Mouse (Mus musculus) neural tube, embryonic 14.5 days (tissue): ENCODE data around the gene Cutal. TPM values are rescaled to one million over a fixed set of nuclear protein-coding genes. Genes with fewer than 3 reads are reported as not detected.
"Not testable (repeated sequence)": the region's sequence is repeated elsewhere in the genome, so short reads cannot be mapped to it uniquely, and the experiment has no call there.

Experiments
- ATAC-seq: fragments of 200-750 bp; cut with Nextera tagmentation; 2 replicates; pipeline ENCODE4 v1.8.0; 2017; ENCODE audit warnings: low read depth, mild to moderate bottlenecking, moderate TSS enrichment, moderate library complexity
- H3K27ac ChIP-seq: fragments of 300-500 bp; sonication (generic); 2 replicates; pipeline ENCODE4 v1.5.1; 2014; ENCODE audit warnings: low read depth, mild to moderate bottlenecking, control low read depth, low read length, moderate library complexity, mixed read lengths
- H3K27me3 ChIP-seq: fragments of 300-500 bp; sonication (generic); 2 replicates; pipeline ENCODE4 v1.6.1; 2014; ENCODE audit warnings: low read length; ENCODE audit not compliant: control insufficient read depth, insufficient read depth
- H3K36me3 ChIP-seq: fragments of 300-500 bp; sonication (generic); 2 replicates; pipeline ENCODE4 v1.6.1; 2014; ENCODE audit warnings: low read length, mixed read lengths; ENCODE audit not compliant: control insufficient read depth, insufficient read depth
- H3K4me1 ChIP-seq: fragments of 300-500 bp; sonication (generic); 2 replicates; pipeline ENCODE4 v1.6.1; 2014; ENCODE audit warnings: low read length; ENCODE audit not compliant: control insufficient read depth, insufficient read depth
- H3K4me2 ChIP-seq: fragments of 300-500 bp; sonication (generic); 2 replicates; pipeline ENCODE4 v1.6.1; 2014; ENCODE audit warnings: mild to moderate bottlenecking, low read depth, low read length, control low read depth
- H3K4me3 ChIP-seq: fragments of 300-500 bp; sonication (generic); 2 replicates; pipeline ENCODE4 v1.5.1; 2014; ENCODE audit warnings: low read depth, low read length, control low read depth, mixed read lengths
- H3K9ac ChIP-seq: fragments of 300-500 bp; sonication (generic); replicated peaks from 2 replicates; pipeline ENCODE4 v1.6.1; 2014; ENCODE audit warnings: low read depth, mild to moderate bottlenecking, control low read depth, low read length, mixed read lengths
- H3K9me3 ChIP-seq: fragments of 300-500 bp; sonication (generic); 2 replicates; pipeline ENCODE4 v1.6.1; 2016; ENCODE audit warnings: low read length; ENCODE audit not compliant: control insufficient read depth
- WGBS: fragments of 180-500 bp; shearing (Covaris S2); extraction: QIAGEN DNeasy Blood & Tissue Kit; methylation state at CpG from one replicate; pipeline ENCODE4 v1.1.7; 2014; 5-methylcytosine and 5-hydroxymethylcytosine counted together
- polyA plus RNA-seq: library from polyadenylated mRNA; unstranded; fragments of >200 nt; fragmentation: Nextera tagmentation; extraction: Ambion mirVana; gene quantifications from 2 replicates; pipeline ENCODE4 v1.2.1, GENCODE M21; 2014

Gene Cutal
- 0.36 TPM in 1 of 2 replicates, not detected in the other for polyA plus RNA-seq

DNA sequence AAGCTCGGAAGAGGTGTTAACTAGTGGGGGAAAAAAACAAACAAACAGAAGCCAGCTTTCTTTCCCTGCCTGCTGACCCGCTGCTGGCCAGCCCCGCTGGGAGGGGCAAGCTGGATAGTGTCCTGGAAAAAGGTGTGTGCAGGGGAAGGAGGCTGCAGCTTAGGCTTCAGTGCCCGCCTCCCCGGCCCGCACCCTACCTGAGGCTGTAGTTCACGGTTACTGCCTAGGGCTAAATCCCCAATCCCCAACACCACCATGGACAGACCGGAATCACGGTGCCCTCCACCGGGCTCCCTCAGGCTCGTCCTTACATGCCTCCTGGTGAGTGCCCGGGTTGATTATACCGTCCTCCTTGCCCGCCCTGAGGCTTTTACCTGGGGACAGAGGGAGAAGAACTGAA, at the start of gene Cutal:
TSS of gene Cutal (plus strand) at position 126 of the 400 bp plus-strand sequence.
- H3K9ac ChIP-seq: 0 out of 2 replicates have a peak within 1 kb of the TSS, but pooled peaks have one; percentile 12
- WGBS: 1% methylated on average over 14 of the region's 14 CpGs
- H3K4me3 ChIP-seq: no peak within 1 kb of the TSS

DNA sequence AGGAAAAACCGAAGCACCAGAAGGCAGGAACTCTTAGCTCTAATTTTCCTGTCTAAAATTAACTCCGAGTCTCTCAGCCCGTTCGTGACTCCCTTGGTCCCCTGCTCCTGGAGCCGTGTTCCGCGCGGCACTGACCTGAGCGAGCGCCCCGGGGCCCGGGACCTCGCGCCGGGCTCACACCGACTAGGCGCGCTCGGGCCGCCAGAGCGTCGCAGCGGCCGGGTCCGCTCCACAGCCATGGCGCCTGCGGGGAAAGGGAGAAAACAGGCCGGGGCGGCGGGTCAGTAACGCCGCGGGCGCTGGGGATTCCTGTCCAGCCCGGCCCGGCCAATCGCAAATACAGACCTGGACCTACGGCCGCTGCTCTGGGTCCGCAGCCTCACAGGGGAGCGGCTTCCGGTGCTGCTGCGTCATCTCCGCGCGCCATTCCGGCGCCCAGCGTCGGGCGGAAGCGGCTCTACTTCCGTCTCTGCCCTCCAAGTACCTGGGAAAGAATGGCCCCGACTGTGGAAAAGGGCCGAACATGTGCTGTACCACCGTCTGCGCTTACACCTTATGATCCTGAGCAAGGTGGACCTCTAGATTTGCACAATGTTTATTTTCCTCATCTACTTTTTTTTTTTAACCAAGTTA, 48.3 kb upstream of the Cutal start, which contains the start of gene Fbxw2:
TSS of gene Fbxw2 (minus strand) at position 485 of the 633 bp plus-strand sequence.
- H3K36me3 ChIP-seq: no peaks in the 10 kb centered on the region; the same call in 1 of the 2 replicates
- WGBS: under 1% methylated on average over 51 of the region's 57 CpGs
- peaks cover 9% of the 10 kb centered on the region for H3K4me1 ChIP-seq
- H3K4me2 ChIP-seq: peak within 1 kb of the TSS; percentile 86
- no peaks in the 10 kb centered on the region for H3K27me3 ChIP-seq
- 0 out of 2 replicates have a peak, but pooled peaks cover 2% of the 10 kb centered on the region for H3K9me3 ChIP-seq
- peak; percentile 98 for ATAC-seq
- peak within 1 kb of the TSS; percentile 76 for H3K27ac ChIP-seq
- peak within 1 kb of the TSS; percentile 100 for H3K4me3 ChIP-seq
- H3K9ac ChIP-seq: peak within 1 kb of the TSS; percentile 91

More for the DNA sequence above, at the start of gene Cutal:
- H3K36me3 ChIP-seq: no peaks in the 10 kb centered on the region
- peaks cover 9% of the 10 kb centered on the region for H3K27me3 ChIP-seq
- no peak within 1 kb of the TSS for H3K27ac ChIP-seq
- no peaks in the 10 kb centered on the region for H3K9me3 ChIP-seq
- H3K4me1 ChIP-seq: peaks cover 13% of the 10 kb centered on the region
- H3K4me2 ChIP-seq: no peak within 1 kb of the TSS; the same call in 1 of the 2 replicates
- ATAC-seq: no peak

DNA sequence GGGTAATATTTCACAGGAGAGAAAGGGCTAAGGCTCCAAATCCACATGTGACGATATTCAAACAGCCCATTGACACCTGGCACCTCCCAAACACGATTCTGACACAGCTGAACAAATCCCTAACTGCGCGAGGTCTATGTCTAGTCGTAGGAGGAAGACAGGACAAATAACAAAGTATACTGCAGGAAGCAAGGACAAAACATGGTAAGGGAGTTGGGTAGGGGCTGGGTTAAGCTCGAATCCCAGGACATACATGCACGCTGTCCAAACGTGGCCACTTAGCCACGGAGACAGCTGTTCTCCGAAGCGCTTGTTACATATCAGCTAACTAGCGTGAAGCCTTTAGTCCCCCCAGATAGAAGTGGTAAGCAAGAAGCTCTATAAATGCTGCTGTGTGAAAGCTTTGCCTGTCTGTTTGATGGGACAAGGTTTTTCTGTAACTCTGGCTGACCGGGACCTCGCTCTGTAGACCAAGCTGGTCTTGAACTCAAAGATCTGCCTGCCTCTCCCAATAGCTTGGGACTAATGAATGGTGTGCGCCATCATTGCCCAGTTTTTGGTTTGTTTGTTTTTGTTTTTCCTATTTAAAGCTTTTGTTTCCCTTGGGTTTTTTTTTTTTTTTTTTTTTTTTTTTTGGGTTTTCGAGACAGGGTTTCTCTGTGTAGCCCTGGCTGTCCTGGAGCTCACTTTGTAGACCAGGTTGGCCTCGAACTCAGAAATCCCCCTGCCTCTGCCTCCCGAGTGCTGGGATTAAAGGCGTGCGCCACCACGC, 47.5 kb upstream of the Cutal start:
- Histone ChIP-seq H3K9ac (peak overlapping the region; percentile 91), H3K27me3 (no peaks in the 10 kb centered on the region), H3K36me3 (no peaks in the 10 kb centered on the region; the same call in 1 of the 2 replicates), H3K27ac (peak overlapping the region; percentile 76), H3K9me3 (0 out of 2 replicates have a peak, but pooled peaks cover 2% of the 10 kb centered on the region), H3K4me2 (peak overlapping the region; percentile 86), H3K4me3 (peak overlapping the region; percentile 100), H3K4me1 (peaks cover 9% of the 10 kb centered on the region)
- 39% methylated on average over 20 of the region's 21 CpGs for whole genome bisulfite sequencing
- peak; percentile 21; the same call in 1 of the 2 replicates for ATAC-seq

DNA sequence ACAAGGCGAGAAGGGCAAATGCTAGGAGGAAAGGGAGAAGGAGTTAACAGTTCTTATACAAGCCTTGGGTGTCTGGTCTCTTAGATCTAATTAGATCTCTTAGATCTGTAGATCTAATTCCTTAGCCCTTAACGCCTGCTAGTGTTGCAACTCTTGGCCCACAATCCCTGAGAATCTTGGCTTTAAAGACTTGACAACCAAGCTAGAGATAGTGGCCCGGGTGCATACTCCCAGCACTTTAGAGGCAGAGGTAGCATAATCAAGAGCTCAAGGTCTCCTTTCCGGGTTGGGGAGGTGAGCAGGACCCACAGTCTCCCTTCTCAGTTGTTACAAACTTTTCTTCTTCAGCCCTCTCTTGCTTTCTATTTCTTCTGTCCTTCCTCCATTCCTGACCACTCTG, 46.6 kb upstream of the Cutal start:
- Histone ChIP-seq H3K27ac (no peak overlapping the region), H3K9ac (no peak overlapping the region), H3K36me3 (no peaks in the 10 kb centered on the region; the same call in 1 of the 2 replicates), H3K9me3 (0 out of 2 replicates have a peak, but pooled peaks cover 2% of the 10 kb centered on the region), H3K4me2 (no peak overlapping the region), H3K27me3 (no peaks in the 10 kb centered on the region), H3K4me3 (no peak overlapping the region), H3K4me1 (peaks cover 9% of the 10 kb centered on the region)
- no peak for ATAC-seq
- 92% methylated on average over 4 of the region's 4 CpGs for WGBS

DNA sequence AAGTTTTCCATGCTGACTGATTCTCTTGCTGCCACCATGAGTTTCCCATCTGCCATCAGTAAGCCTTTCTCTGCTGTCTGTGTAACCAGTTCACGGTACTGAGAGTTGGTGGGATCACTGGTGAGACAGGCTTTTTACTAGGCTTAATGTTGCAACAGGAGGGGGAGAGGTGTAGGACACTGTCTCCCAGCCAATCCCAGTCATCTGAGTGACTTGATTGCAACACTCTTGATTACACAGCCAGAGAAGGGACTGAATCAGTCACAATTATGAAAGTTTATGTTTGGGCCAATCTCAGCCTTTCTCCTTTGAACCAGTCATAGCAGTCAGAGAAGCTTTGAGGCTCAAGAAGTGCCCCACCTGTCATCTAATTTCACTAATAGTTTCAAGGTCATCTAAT, 46.2 kb upstream of the Cutal start:
- Histone ChIP-seq H3K27me3 (no peaks in the 10 kb centered on the region), H3K9me3 (0 out of 2 replicates have a peak, but pooled peaks cover 2% of the 10 kb centered on the region), H3K27ac (no peak overlapping the region), H3K4me1 (peaks cover 9% of the 10 kb centered on the region), H3K4me2 (no peak overlapping the region), H3K4me3 (no peak overlapping the region), H3K9ac (no peak overlapping the region), H3K36me3 (no peaks in the 10 kb centered on the region)
- no peak for ATAC-seq
- WGBS: 94% methylated on average over 1 of the region's 1 CpGs

DNA sequence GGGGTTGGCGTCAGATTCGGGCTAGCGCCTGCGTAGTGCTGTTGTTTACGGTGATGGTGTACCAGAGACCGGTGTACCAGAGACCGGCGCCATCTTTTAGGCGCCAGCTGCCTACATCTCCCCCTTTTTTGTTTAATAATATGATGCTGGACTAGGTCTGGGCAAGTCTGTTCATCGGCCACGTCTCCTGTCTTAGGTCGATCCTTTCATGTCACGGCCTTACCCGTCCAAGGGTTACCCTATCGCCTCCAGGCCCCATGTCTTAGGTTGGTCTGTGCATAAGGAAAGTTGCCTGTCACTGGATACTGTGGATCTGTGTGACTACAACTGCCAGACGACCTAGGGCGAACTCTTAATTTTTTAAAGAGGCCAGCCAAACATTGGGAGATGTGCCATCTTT, 44.1 kb upstream of the Cutal start:
- H3K27me3 ChIP-seq, H3K4me3 ChIP-seq, H3K36me3 ChIP-seq, H3K9me3 ChIP-seq, H3K4me2 ChIP-seq, H3K9ac ChIP-seq, H3K27ac ChIP-seq, H3K4me1 ChIP-seq, ATAC-seq: not testable (repeated sequence)
- 94% methylated on average over 17 of the region's 17 CpGs for WGBS

DNA sequence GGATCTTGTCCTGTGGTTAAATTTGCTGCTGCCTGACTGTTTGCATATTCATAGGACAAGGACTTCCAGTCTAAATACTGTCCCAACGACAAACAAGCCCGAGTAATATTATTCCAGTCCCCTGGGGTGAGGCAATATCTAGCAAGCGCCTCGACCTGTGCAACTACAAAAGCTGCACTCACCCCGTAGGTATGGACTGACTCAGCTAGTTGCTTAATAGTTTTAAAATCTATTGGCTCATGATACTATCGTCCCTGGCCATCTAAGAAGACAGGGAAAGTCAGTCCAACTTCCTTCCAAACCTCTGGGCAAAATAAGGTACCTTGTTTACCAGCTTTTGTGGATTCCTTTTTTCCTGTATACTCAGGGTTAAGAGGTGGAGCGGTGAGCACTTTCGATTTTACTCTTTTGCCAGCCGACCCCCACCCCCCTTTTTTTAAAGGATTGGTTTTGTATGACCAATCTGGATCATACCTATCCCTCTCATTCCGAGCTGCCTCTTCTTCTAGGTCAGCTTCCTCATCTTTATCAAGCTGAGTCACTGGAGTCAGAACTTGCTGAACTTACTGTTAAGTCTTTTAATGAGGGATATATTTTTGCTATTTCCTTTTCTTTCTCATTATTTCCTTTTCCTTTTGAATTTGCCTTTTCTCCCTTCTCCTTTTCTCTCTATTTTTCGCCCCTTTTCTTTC, 41.3 kb upstream of the Cutal start, which contains the start of gene Gm34653:
TSS of gene Gm34653 (plus strand) at position 242 of the 692 bp plus-strand sequence.
- not testable (repeated sequence) for H3K27me3 ChIP-seq, H3K36me3 ChIP-seq
- 73% methylated on average over 11 of the region's 11 CpGs for WGBS

DNA sequence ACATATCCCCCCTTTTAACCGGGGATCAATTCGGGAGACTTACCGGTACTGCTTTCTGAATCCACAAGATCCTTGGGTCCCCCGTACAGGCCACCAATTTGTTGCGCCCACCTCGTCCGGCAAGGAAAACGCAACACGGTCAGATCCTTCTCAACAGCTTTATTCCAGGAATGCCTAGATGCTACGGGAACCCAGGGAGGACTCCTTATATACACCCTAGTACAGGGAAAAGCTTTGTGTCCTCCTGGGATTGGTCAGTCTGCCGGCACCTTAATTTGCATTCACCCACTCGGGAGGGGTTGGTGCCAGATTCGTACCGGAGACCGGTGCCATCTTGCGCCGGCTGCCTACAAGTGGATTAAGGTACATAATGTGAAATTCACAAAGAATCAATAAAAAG, 40.6 kb upstream of the Cutal start:
- H3K4me2 ChIP-seq: no peak overlapping the region
- 0 out of 2 replicates have a peak, but pooled peaks cover 2% of the 10 kb centered on the region for H3K9me3 ChIP-seq
- no peaks in the 10 kb centered on the region for H3K4me1 ChIP-seq
- WGBS: 90% methylated on average over 17 of the region's 17 CpGs
- ATAC-seq: no peak
- no peak overlapping the region for H3K9ac ChIP-seq
- no peak overlapping the region for H3K4me3 ChIP-seq
- no peaks in the 10 kb centered on the region for H3K36me3 ChIP-seq
- H3K27ac ChIP-seq: no peak overlapping the region
- H3K27me3 ChIP-seq: no peaks in the 10 kb centered on the region

More for the DNA sequence above, 41.3 kb upstream of the Cutal start, which contains the start of gene Gm34653:
- H3K9ac ChIP-seq, H3K4me3 ChIP-seq, H3K4me1 ChIP-seq, H3K9me3 ChIP-seq, H3K4me2 ChIP-seq, ATAC-seq, H3K27ac ChIP-seq: not testable (repeated sequence)
